Mouse (Mus musculus): ENCODE results near the gene Grik1. TPM values are rescaled to one million over a fixed set of nuclear protein-coding genes. Genes with fewer than 3 reads are reported as not detected.

Gene Grik1
- polyA plus RNA-seq, 1 experiment from 2014 or later, result 2.2 TPM

- Histone ChIP-seq H3K4me3 (ENCODE audit: low read length) (no peak overlapping the region), H3K4me2 (replicated peaks; ENCODE audit: low read depth, low read length) (no peak overlapping the region), H3K27me3 (ENCODE audit: control insufficient read depth, insufficient read depth, low read length) (no peaks in the 10 kb centered on the region), H3K36me3 (ENCODE audit: control insufficient read depth, insufficient read depth, low read length) (no peaks in the 10 kb centered on the region), H3K9me3 (ENCODE audit: control insufficient read depth, low read length) (no peaks in the 10 kb centered on the region), H3K9ac (ENCODE audit: low read depth, low read length) (no peak overlapping the region), H3K27ac (ENCODE audit: low read depth, low read length) (no peak overlapping the region), H3K4me1 (ENCODE audit: control insufficient read depth, insufficient read depth, low read length) (no peaks in the 10 kb centered on the region)
- no peak for ATAC-seq (ENCODE audit: low FRiP score, low TSS enrichment)
- 52% methylated on average over 6 of the region's 6 CpGs for WGBS
Observed at GRCm38 (mm10) chr16:88178813-88179212, 111.3 kb downstream of the Grik1 start.

GRCm38 (mm10) chr16:88177364-88177763 is 112.7 kb downstream of the Grik1 start:
- WGBS, result 64% methylated on average over 3 of the region's 3 CpGs
- no peak overlapping the region for H3K4me2 ChIP-seq (replicated peaks; ENCODE audit: low read depth, low read length)
- no peak overlapping the region for H3K9ac ChIP-seq (ENCODE audit: low read depth, low read length)
- H3K4me1 ChIP-seq (ENCODE audit: control insufficient read depth, insufficient read depth, low read length), result no peaks in the 10 kb centered on the region
- no peak overlapping the region for H3K4me3 ChIP-seq (ENCODE audit: low read length)
- no peaks in the 10 kb centered on the region for H3K27me3 ChIP-seq (ENCODE audit: control insufficient read depth, insufficient read depth, low read length)
- H3K36me3 ChIP-seq (ENCODE audit: control insufficient read depth, insufficient read depth, low read length), result no peaks in the 10 kb centered on the region
- no peak for ATAC-seq (ENCODE audit: low FRiP score, low TSS enrichment)
- no peaks in the 10 kb centered on the region for H3K9me3 ChIP-seq (ENCODE audit: control insufficient read depth, low read length)
- no peak overlapping the region for H3K27ac ChIP-seq (ENCODE audit: low read depth, low read length)

- H3K36me3 ChIP-seq (ENCODE audit: control insufficient read depth, insufficient read depth, low read length), result no peaks in the 10 kb centered on the region
- WGBS, result 91% methylated on average over 9 of the region's 9 CpGs
- H3K4me1 ChIP-seq (ENCODE audit: control insufficient read depth, insufficient read depth, low read length), result no peaks in the 10 kb centered on the region
- no peak for ATAC-seq (ENCODE audit: low FRiP score, low TSS enrichment)
- H3K4me3 ChIP-seq (ENCODE audit: low read length), result no peak overlapping the region
- H3K27me3 ChIP-seq (ENCODE audit: control insufficient read depth, insufficient read depth, low read length), result no peaks in the 10 kb centered on the region
- H3K9ac ChIP-seq (ENCODE audit: low read depth, low read length), result no peak overlapping the region
- H3K27ac ChIP-seq (ENCODE audit: low read depth, low read length), result no peak overlapping the region
- H3K9me3 ChIP-seq (ENCODE audit: control insufficient read depth, low read length), result no peaks in the 10 kb centered on the region
- no peak overlapping the region for H3K4me2 ChIP-seq (replicated peaks; ENCODE audit: low read depth, low read length)
Observed at GRCm38 (mm10) chr16:88174083-88174721, 115.9 kb downstream of the Grik1 start.

- H3K4me3 ChIP-seq (ENCODE audit: low read length), result no peak overlapping the region
- no peak for ATAC-seq (ENCODE audit: low FRiP score, low TSS enrichment)
- H3K9me3 ChIP-seq (ENCODE audit: control insufficient read depth, low read length), result no peaks in the 10 kb centered on the region
- H3K4me2 ChIP-seq (replicated peaks; ENCODE audit: low read depth, low read length), result no peak overlapping the region
- H3K4me1 ChIP-seq (ENCODE audit: control insufficient read depth, insufficient read depth, low read length), result no peaks in the 10 kb centered on the region
- no peak overlapping the region for H3K27ac ChIP-seq (ENCODE audit: low read depth, low read length)
- H3K27me3 ChIP-seq (ENCODE audit: control insufficient read depth, insufficient read depth, low read length), result no peaks in the 10 kb centered on the region
- H3K9ac ChIP-seq (ENCODE audit: low read depth, low read length), result no peak overlapping the region
- H3K36me3 ChIP-seq (ENCODE audit: control insufficient read depth, insufficient read depth, low read length), result no peaks in the 10 kb centered on the region
Observed at GRCm38 (mm10) chr16:88166547-88166946, 123.5 kb downstream of the Grik1 start.

GRCm38 (mm10) chr16:88142574-88142973 is 147.5 kb downstream of the Grik1 start:
- Histone ChIP-seq H3K9ac (ENCODE audit: low read depth, low read length) (no peak overlapping the region), H3K4me3 (ENCODE audit: low read length) (no peak overlapping the region), H3K27ac (ENCODE audit: low read depth, low read length) (no peak overlapping the region), H3K36me3 (ENCODE audit: control insufficient read depth, insufficient read depth, low read length) (no peaks in the 10 kb centered on the region), H3K27me3 (ENCODE audit: control insufficient read depth, insufficient read depth, low read length) (no peaks in the 10 kb centered on the region), H3K9me3 (ENCODE audit: control insufficient read depth, low read length) (no peaks in the 10 kb centered on the region), H3K4me1 (ENCODE audit: control insufficient read depth, insufficient read depth, low read length) (no peaks in the 10 kb centered on the region), H3K4me2 (replicated peaks; ENCODE audit: low read depth, low read length) (no peak overlapping the region)
- ATAC-seq (ENCODE audit: low FRiP score, low TSS enrichment), result no peak
- WGBS, result 65% methylated on average over 2 of the region's 2 CpGs

GRCm38 (mm10) chr16:88142136-88142535 is 147.9 kb downstream of the Grik1 start:
- ATAC-seq (ENCODE audit: low FRiP score, low TSS enrichment), result no peak
- H3K4me1 ChIP-seq (ENCODE audit: control insufficient read depth, insufficient read depth, low read length), result no peaks in the 10 kb centered on the region
- H3K4me2 ChIP-seq (replicated peaks; ENCODE audit: low read depth, low read length), result no peak overlapping the region
- no peak overlapping the region for H3K27ac ChIP-seq (ENCODE audit: low read depth, low read length)
- H3K9ac ChIP-seq (ENCODE audit: low read depth, low read length), result no peak overlapping the region
- no peak overlapping the region for H3K4me3 ChIP-seq (ENCODE audit: low read length)
- no peaks in the 10 kb centered on the region for H3K36me3 ChIP-seq (ENCODE audit: control insufficient read depth, insufficient read depth, low read length)
- H3K27me3 ChIP-seq (ENCODE audit: control insufficient read depth, insufficient read depth, low read length), result no peaks in the 10 kb centered on the region
- WGBS, result 77% methylated on average over 2 of the region's 2 CpGs
- 0 out of 2 replicates have a peak, but pooled peaks cover under 1% of the 10 kb centered on the region for H3K9me3 ChIP-seq (ENCODE audit: control insufficient read depth, low read length)

GRCm38 (mm10) chr16:88141594-88141993 is 148.5 kb downstream of the Grik1 start:
- ATAC-seq (ENCODE audit: low FRiP score, low TSS enrichment), result no peak
- H3K36me3 ChIP-seq (ENCODE audit: control insufficient read depth, insufficient read depth, low read length), result no peaks in the 10 kb centered on the region
- H3K4me1 ChIP-seq (ENCODE audit: control insufficient read depth, insufficient read depth, low read length), result no peaks in the 10 kb centered on the region

GRCm38 (mm10) chr16:88138913-88139312 is 151.2 kb downstream of the Grik1 start:
- H3K4me3 ChIP-seq (ENCODE audit: low read length), result no peak overlapping the region
- ATAC-seq (ENCODE audit: low FRiP score, low TSS enrichment), result no peak
- H3K9me3 ChIP-seq (ENCODE audit: control insufficient read depth, low read length), result 0 out of 2 replicates have a peak, but pooled peaks cover 3% of the 10 kb centered on the region
- no peak overlapping the region for H3K9ac ChIP-seq (ENCODE audit: low read depth, low read length)
- no peaks in the 10 kb centered on the region for H3K27me3 ChIP-seq (ENCODE audit: control insufficient read depth, insufficient read depth, low read length)
- no peak overlapping the region for H3K4me2 ChIP-seq (replicated peaks; ENCODE audit: low read depth, low read length)
- no peaks in the 10 kb centered on the region for H3K36me3 ChIP-seq (ENCODE audit: control insufficient read depth, insufficient read depth, low read length)
- H3K4me1 ChIP-seq (ENCODE audit: control insufficient read depth, insufficient read depth, low read length), result no peaks in the 10 kb centered on the region
- WGBS, result 67% methylated on average over 1 of the region's 1 CpGs
- H3K27ac ChIP-seq (ENCODE audit: low read depth, low read length), result no peak overlapping the region

More at GRCm38 (mm10) chr16:88141594-88141993, 148.5 kb downstream of the Grik1 start:
- WGBS, result 97% methylated on average over 2 of the region's 2 CpGs
- Histone ChIP-seq H3K4me2 (replicated peaks; ENCODE audit: low read depth, low read length) (no peak overlapping the region), H3K9me3 (ENCODE audit: control insufficient read depth, low read length) (0 out of 2 replicates have a peak, but pooled peaks cover 3% of the 10 kb centered on the region), H3K4me3 (ENCODE audit: low read length) (no peak overlapping the region), H3K9ac (ENCODE audit: low read depth, low read length) (no peak overlapping the region), H3K27me3 (ENCODE audit: control insufficient read depth, insufficient read depth, low read length) (no peaks in the 10 kb centered on the region), H3K27ac (ENCODE audit: low read depth, low read length) (no peak overlapping the region)

- 0 out of 2 replicates have a peak, but pooled peaks cover 3% of the 10 kb centered on the region for H3K9me3 ChIP-seq (ENCODE audit: control insufficient read depth, low read length)
- H3K4me3 ChIP-seq (ENCODE audit: low read length), result no peak overlapping the region
- 73% methylated on average over 2 of the region's 2 CpGs for WGBS
- ATAC-seq (ENCODE audit: low FRiP score, low TSS enrichment), result no peak
- no peak overlapping the region for H3K4me2 ChIP-seq (replicated peaks; ENCODE audit: low read depth, low read length)
- no peak overlapping the region for H3K27ac ChIP-seq (ENCODE audit: low read depth, low read length)
- no peaks in the 10 kb centered on the region for H3K36me3 ChIP-seq (ENCODE audit: control insufficient read depth, insufficient read depth, low read length)
- no peak overlapping the region for H3K9ac ChIP-seq (ENCODE audit: low read depth, low read length)
- no peaks in the 10 kb centered on the region for H3K27me3 ChIP-seq (ENCODE audit: control insufficient read depth, insufficient read depth, low read length)
- no peaks in the 10 kb centered on the region for H3K4me1 ChIP-seq (ENCODE audit: control insufficient read depth, insufficient read depth, low read length)
Observed at GRCm38 (mm10) chr16:88132919-88133318, 157.1 kb downstream of the Grik1 start.
